8 mouse cellular contexts compared by ENCODE assay signal in the genomic region with DNA sequence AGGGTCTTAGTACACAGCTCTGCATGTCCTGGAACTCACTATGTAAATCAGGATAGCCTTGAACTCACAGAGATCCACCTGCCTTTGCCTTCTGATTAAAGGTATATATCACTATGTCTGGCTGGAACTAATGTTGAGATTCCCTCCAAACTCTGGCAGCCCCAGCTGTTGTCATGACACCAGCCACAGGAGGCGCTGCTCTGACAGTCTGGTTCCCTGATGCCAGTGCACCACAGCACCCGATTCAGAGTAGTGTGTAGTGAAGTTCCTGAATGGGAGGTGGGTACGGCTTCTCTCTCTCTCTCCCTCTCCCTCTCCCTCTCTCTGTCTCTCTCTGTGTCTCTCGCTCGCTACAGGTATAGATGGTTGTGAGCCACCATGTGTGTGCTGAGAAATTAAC. TPM values are rescaled to one million over a fixed set of nuclear protein-coding genes. Genes with fewer than 3 reads are reported as not detected.
DNase-seq lines count a peak whose midpoint lies in the region; ATAC-seq and TF ChIP-seq lines count a peak whose summit lies in the region.
"Had no signal": no experiment of that assay in that cellular context is flagged by ENCODE, and none has a peak within 500 bp of the region (broad histone marks: within the 10 kb centered on the region; RNA-seq: fewer than 3 reads in every experiment).

No protein-coding gene starts in this region.

- H3K36me3 ChIP-seq in kidney, postnatal 0 days (ENCODE audit: insufficient read depth, low read length), result peaks cover 7% of the 10 kb centered on the region; the same call in 1 of the 2 replicates
- peaks cover 7% of the 10 kb centered on the region; the same call in 1 of the 2 replicates for H3K36me3 ChIP-seq in small intestine, adult 2 months (ENCODE audit: control insufficient read depth, insufficient read depth, low read length)

- peaks cover 5% of the 10 kb centered on the region for H3K4me1 ChIP-seq in bone marrow macrophage, adult 2 months (ENCODE audit: control insufficient read depth, insufficient read depth, low read length)
- H3K4me1 ChIP-seq in kidney, postnatal 0 days (replicated peaks; ENCODE audit: insufficient read depth, low read length), result peaks cover 7% of the 10 kb centered on the region
- H3K4me1 ChIP-seq in small intestine, adult 2 months (ENCODE audit: control insufficient read depth, insufficient read depth, insufficient read length, low read length), result peaks cover 2% of the 10 kb centered on the region; the same call in 1 of the 2 replicates

- no peak for TF ChIP-seq POLR2A in bone marrow macrophage, adult 2 months (IDR thresholded peaks at IDR 0.05; ENCODE audit: borderline replicate concordance, low read depth, low read length)
- no peak for TF ChIP-seq POLR2A in small intestine, adult 2 months (IDR thresholded peaks at IDR 0.05; ENCODE audit: low read depth, low read length)

- H3K4me3 ChIP-seq in bone marrow macrophage, adult 2 months (ENCODE audit: insufficient read depth, low read length), result no peak overlapping the region
- H3K4me3 ChIP-seq in kidney, postnatal 0 days (replicated peaks; ENCODE audit: low read depth, low read length), result no peak overlapping the region
- H3K4me3 ChIP-seq in small intestine, adult 2 months (ENCODE audit: low read depth, low read length), result no peak overlapping the region

- TF ChIP-seq CTCF in bone marrow macrophage, adult 2 months (IDR thresholded peaks at IDR 0.05; ENCODE audit: low read depth, low read length), result peak; percentile 49; the same call in 1 of the 2 replicates
- TF ChIP-seq CTCF in kidney, postnatal 0 days (IDR thresholded peaks at IDR 0.05; ENCODE audit: low read depth), result peak; percentile 74
- TF ChIP-seq CTCF in small intestine, adult 2 months (IDR thresholded peaks at IDR 0.05; ENCODE audit: extremely low read depth, insufficient read length, insufficient replicate concordance, low read depth, low read length), result peak; percentile 47; the same call in 1 of the 2 replicates

- H3K9ac ChIP-seq in kidney, postnatal 0 days (ENCODE audit: low read depth, low read length), result no peak overlapping the region

- WGBS in kidney, postnatal 0 days, result 8% methylated on average over 5 of the region's 5 CpGs
- WGBS in small intestine, adult 2 months, result 21% methylated on average over 5 of the region's 5 CpGs

- H3K27ac ChIP-seq in bone marrow macrophage, adult 2 months (ENCODE audit: insufficient read depth, low read depth, low read length), result no peak overlapping the region
- H3K27ac ChIP-seq in kidney, postnatal 0 days, result no peak overlapping the region
- no peak overlapping the region for H3K27ac ChIP-seq in small intestine, adult 2 months (ENCODE audit: insufficient read depth, low read depth, low read length)

- ATAC-seq in kidney, postnatal 0 days (replicated peaks; ENCODE audit: low FRiP score, low read depth), result peak; percentile 30; the same call in 1 of the 2 replicates

- H3K27me3 ChIP-seq in kidney, postnatal 0 days (ENCODE audit: insufficient read depth, low read length), result no peaks in the 10 kb centered on the region
- H3K27me3 ChIP-seq in small intestine, adult 2 months (ENCODE audit: control insufficient read depth, insufficient read depth, low read length), result no peaks in the 10 kb centered on the region

- 0 out of 2 replicates have a peak overlapping the region, but pooled peaks have one; percentile 21 for H3K4me2 ChIP-seq in kidney, postnatal 0 days (ENCODE audit: low read length)

- DNase-seq in urinary bladder, postnatal 14 days (ENCODE audit: low spot score), result peak; percentile 59
- no peak for DNase-seq in urinary bladder, postnatal 4 days (ENCODE audit: low spot score in 2 of 2)
- peak; percentile 49 for DNase-seq in heart, adult 8-10 months (ENCODE audit: low spot score)
- DNase-seq in kidney, postnatal 0 days (ENCODE audit: low spot score), result peak; percentile 63
- peak; percentile 80 for DNase-seq in lung, postnatal 36 days

- no peaks in the 10 kb centered on the region for H3K9me3 ChIP-seq in kidney, postnatal 0 days (replicated peaks; ENCODE audit: low read length)

RNA-seq across cellular contexts. Expression of gene Dnajc5g, which starts 23.7 kb away (rescaled TPM):
- polyA plus RNA-seq in bone marrow macrophage, adult 2 months (2012; ENCODE audit: insufficient read depth, insufficient read length, missing spikeins), result not detected in 2 replicates
- total RNA-seq in heart, adult 8-10 months (2022), result not detected
- not detected in 2 replicates for polyA plus RNA-seq in kidney, postnatal 0 days (2015; fragmentation: Nextera tagmentation; extraction: Ambion mirVana)
- not detected in 2 replicates for polyA plus RNA-seq in small intestine, adult 2 months (2012; rRNA removed)
- polyA plus RNA-seq: stomach, embryonic 14.5 days had no signal

RNA-seq across cellular contexts. Expression of gene Slc30a3, which starts 25.7 kb away (rescaled TPM):
- polyA plus RNA-seq in bone marrow macrophage, adult 2 months (2012; ENCODE audit: insufficient read depth, insufficient read length, missing spikeins), result not detected in 2 replicates
- under 1 TPM in 1 of 4 experiments, not detected in 3; 0.16 TPM for total RNA-seq in heart, adult 8-10 months (2022)
- 1.1 TPM in 2 replicates for polyA plus RNA-seq in kidney, postnatal 0 days (2015; fragmentation: Nextera tagmentation; extraction: Ambion mirVana)
- 0.15 and 0.17 TPM in 2 replicates for polyA plus RNA-seq in small intestine, adult 2 months (2012; rRNA removed)

RNA-seq across cellular contexts. Expression of gene Cad, which starts 27.8 kb away (rescaled TPM):
- 4.2 and 4.6 TPM in 2 replicates for polyA plus RNA-seq in bone marrow macrophage, adult 2 months (2012; ENCODE audit: insufficient read depth, insufficient read length, missing spikeins)
- total RNA-seq in heart, adult 8-10 months (2022), result 10 to 100 TPM; 13.0 to 17.3 (median 16.3) TPM
- 11.8 and 13.9 TPM in 2 replicates for polyA plus RNA-seq in kidney, postnatal 0 days (2015; fragmentation: Nextera tagmentation; extraction: Ambion mirVana)
- 15.4 and 17.5 TPM in 2 replicates for polyA plus RNA-seq in small intestine, adult 2 months (2012; rRNA removed)

RNA-seq across cellular contexts. Expression of gene Slc5a6, which starts 33.6 kb away (rescaled TPM):
- polyA plus RNA-seq in bone marrow macrophage, adult 2 months (2012; ENCODE audit: insufficient read depth, insufficient read length, missing spikeins), result 5.5 and 7.5 TPM in 2 replicates
- 10 to 100 TPM; 10.8 to 18.8 (median 12.4) TPM for total RNA-seq in heart, adult 8-10 months (2022)
- polyA plus RNA-seq in kidney, postnatal 0 days (2015; fragmentation: Nextera tagmentation; extraction: Ambion mirVana), result 13.4 and 15.1 TPM in 2 replicates
- polyA plus RNA-seq in small intestine, adult 2 months (2012; rRNA removed), result 14.5 and 75.0 TPM in 2 replicates

RNA-seq across cellular contexts. Expression of gene Trim54, which starts 34.2 kb away (rescaled TPM):
- not detected in 2 replicates for polyA plus RNA-seq in bone marrow macrophage, adult 2 months (2012; ENCODE audit: insufficient read depth, insufficient read length, missing spikeins)
- 100 to 1,000 TPM; 360 to 427 (median 392) TPM for total RNA-seq in heart, adult 8-10 months (2022)
- not detected in 2 replicates for polyA plus RNA-seq in kidney, postnatal 0 days (2015; fragmentation: Nextera tagmentation; extraction: Ambion mirVana)
- polyA plus RNA-seq in small intestine, adult 2 months (2012; rRNA removed), result not detected in 2 replicates
- polyA plus RNA-seq: stomach, embryonic 14.5 days had no signal

Comparison
In these comparisons a context has a peak if more than half of its experiments do, and no peak if none do; other contexts are left out.
1. DNase-seq: peak in urinary bladder, postnatal 14 days (single experiment), heart, adult 8-10 months (single experiment), kidney, postnatal 0 days (single experiment) and lung, postnatal 36 days (single experiment); none in urinary bladder, postnatal 4 days (0 of 2).
2. Peak in every context shown above with its lines, with median percentiles within 50 percentile points of each other: CTCF ChIP-seq.